Mouse (Mus musculus): ENCODE measurements around the gene Pon1. TPM values are rescaled to one million over a fixed set of nuclear protein-coding genes. Genes with fewer than 3 reads are reported as not detected.

Pon1 gene
- polyA plus RNA-seq, 1 experiment from 2014 or later: not detected

DNA sequence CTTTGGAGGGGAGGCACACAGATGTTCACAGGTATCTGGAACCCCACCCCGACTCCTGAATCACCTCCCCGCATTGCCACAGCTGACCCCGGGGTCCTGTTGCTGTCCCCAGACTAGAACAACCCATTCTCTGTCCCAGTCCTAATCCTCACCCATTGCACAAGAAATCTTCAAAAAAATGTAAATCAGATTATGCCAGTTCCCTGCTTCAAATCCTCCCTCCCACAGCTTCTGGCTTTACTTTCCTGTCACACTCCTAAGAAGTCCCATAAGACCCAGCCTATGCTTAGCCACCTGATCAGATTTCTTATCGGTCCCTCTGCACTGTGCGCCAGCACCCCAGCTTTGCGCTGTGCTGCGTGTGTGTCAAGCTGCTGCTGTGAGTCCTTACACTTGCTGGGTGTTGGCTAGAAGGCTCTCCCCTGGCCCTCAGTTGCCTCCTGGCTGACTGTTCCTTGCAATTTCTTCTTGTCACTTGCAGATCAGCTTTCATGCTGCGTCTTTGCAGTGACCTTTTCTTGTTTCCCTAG is 5.7 kb upstream of the Pon1 start:
- H3K4me3 ChIP-seq: no peak overlapping the region
- H3K36me3 ChIP-seq: no peaks in the 10 kb centered on the region
- 0 out of 2 replicates have a peak, but pooled peaks cover 4% of the 10 kb centered on the region for H3K9me3 ChIP-seq
- H3K4me1 ChIP-seq (replicated peaks): no peaks in the 10 kb centered on the region
- no peak overlapping the region for H3K27ac ChIP-seq
- no peak for DNase-seq (ENCODE audit: low spot score)
- 90% methylated on average over 8 of the region's 8 CpGs for WGBS
- H3K27me3 ChIP-seq (ENCODE audit: insufficient read depth, poor library complexity, severe bottlenecking): no peaks in the 10 kb centered on the region

DNA sequence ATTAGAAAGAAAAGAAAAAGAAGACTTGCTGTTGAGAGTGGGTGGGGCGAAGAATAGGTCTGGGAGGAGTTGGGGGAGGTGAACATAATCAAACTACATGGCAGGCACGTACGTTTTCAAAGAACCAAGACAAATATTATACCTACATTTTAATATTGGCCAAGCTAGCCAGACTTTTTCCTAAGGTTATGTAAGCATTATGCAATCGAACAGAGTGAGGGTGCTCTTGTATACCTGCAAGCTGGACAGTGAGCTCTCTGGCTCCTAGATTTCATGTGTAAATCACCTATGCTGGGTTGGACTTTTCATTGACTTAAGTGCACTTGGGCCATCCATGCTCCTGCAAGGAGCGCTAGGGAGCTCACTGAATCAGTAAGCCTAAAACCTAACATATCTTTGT is 4.8 kb upstream of the Pon1 start:
- Histone ChIP-seq H3K36me3 (no peaks in the 10 kb centered on the region), H3K4me3 (no peak overlapping the region), H3K27me3 (ENCODE audit: insufficient read depth, poor library complexity, severe bottlenecking) (no peaks in the 10 kb centered on the region), H3K27ac (no peak overlapping the region), H3K4me1 (replicated peaks) (peaks cover 3% of the 10 kb centered on the region; the same call in 1 of the 2 replicates), H3K9me3 (0 out of 2 replicates have a peak, but pooled peaks cover 4% of the 10 kb centered on the region)
- WGBS: 91% methylated on average over 5 of the region's 5 CpGs
- no peak for DNase-seq (ENCODE audit: low spot score)

DNA sequence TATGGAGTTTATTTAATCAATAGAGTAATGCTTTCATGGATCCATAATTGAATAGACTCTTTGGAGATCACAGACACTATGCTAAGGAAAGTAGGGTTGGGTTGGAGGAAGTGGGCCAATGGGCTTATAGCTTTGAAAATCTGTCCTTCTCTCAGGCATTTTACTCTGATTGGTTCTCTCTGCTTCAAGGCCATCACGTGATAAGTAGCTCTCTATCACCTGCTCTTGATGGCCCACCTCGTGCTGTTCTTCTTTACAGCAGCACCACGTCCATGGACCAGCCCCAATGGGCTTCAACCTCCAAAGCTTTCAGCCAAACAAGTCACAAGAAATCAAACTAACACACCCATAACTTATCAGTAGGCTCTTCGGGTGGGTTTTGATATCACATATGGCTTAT is 3.0 kb downstream of the Pon1 start:
- no peak for DNase-seq (ENCODE audit: low spot score)
- H3K36me3 ChIP-seq: no peaks in the 10 kb centered on the region
- H3K9me3 ChIP-seq: no peaks in the 10 kb centered on the region
- WGBS: 87% methylated on average over 4 of the region's 4 CpGs
- H3K4me1 ChIP-seq (replicated peaks): peaks cover 6% of the 10 kb centered on the region; the same call in 1 of the 2 replicates
- no peak overlapping the region for H3K27ac ChIP-seq
- H3K27me3 ChIP-seq (ENCODE audit: insufficient read depth, poor library complexity, severe bottlenecking): no peaks in the 10 kb centered on the region
- no peak overlapping the region for H3K4me3 ChIP-seq

DNA sequence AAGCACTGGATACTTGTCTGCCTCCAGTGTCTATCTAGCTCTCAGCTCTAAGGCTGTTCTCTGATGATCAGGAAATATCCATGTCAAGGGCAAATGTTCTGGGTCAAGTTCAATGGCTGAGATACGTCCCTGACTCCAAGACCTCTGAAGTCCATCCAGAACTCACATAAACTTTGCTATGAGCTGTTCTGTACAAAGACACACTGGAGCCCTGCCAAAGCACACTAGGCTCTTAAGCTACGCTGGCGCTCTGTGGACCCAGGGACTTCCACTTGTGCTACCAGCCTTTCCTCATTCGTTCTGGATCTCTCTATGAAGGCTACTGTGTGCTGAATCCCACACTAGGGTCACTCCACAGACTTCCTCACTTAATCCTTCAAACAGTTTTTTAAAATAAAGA is 4.2 kb downstream of the Pon1 start:
- WGBS: 89% methylated on average over 4 of the region's 4 CpGs
- Histone ChIP-seq H3K36me3 (no peaks in the 10 kb centered on the region), H3K4me1 (replicated peaks) (peaks cover 6% of the 10 kb centered on the region; the same call in 1 of the 2 replicates), H3K4me3 (no peak overlapping the region), H3K9me3 (no peaks in the 10 kb centered on the region), H3K27ac (no peak overlapping the region), H3K27me3 (ENCODE audit: insufficient read depth, poor library complexity, severe bottlenecking) (no peaks in the 10 kb centered on the region)
- DNase-seq (ENCODE audit: low spot score): no peak

DNA sequence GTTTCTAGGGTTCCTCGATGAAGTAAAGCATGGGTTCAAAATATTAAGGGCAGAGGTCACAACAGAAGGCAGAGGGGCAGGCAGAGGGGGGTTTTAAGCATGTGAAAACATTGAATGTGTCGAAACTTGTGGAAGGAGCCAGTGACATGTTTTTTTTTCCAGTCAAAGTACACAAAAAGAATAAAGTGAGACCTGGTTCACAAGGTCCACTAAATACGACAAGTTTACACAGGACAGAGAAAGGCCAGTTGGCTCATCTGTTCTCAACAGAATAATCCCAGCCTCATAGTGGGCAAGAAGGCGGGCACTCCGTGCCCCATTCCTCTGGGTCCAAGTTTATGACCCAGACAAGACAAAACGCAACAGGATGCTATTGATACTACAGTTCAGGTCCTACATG is 4.8 kb downstream of the Pon1 start:
- no peaks in the 10 kb centered on the region for H3K9me3 ChIP-seq
- 70% methylated on average over 6 of the region's 6 CpGs for WGBS
- H3K27ac ChIP-seq: no peak overlapping the region
- peaks cover 6% of the 10 kb centered on the region; the same call in 1 of the 2 replicates for H3K4me1 ChIP-seq (replicated peaks)
- H3K4me3 ChIP-seq: no peak overlapping the region
- no peaks in the 10 kb centered on the region for H3K36me3 ChIP-seq
- no peak for DNase-seq (ENCODE audit: low spot score)
- no peaks in the 10 kb centered on the region for H3K27me3 ChIP-seq (ENCODE audit: insufficient read depth, poor library complexity, severe bottlenecking)

DNA sequence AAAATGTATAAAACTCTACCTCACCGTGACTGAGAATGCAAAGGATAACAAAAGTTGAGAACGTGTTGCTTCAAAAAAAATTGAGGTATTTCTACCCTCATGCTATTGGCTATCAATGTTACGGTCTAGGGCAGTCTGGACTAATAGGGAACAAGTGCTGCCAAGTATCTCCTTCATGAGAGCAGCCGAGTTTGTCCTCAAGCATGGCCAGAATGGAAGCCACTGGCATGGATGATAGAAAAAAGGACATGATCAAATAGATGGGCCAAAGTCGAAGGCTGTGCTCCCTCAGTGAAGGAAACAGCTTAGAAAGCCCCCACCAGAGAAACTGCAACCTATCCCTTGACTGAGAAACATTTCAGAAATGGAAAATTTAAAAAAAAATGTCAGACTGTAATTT is 5.7 kb downstream of the Pon1 start:
- Histone ChIP-seq H3K36me3 (no peaks in the 10 kb centered on the region), H3K27me3 (ENCODE audit: insufficient read depth, poor library complexity, severe bottlenecking) (no peaks in the 10 kb centered on the region), H3K4me1 (replicated peaks) (no peaks in the 10 kb centered on the region), H3K4me3 (no peak overlapping the region), H3K9me3 (no peaks in the 10 kb centered on the region), H3K27ac (no peak overlapping the region)
- WGBS: 85% methylated on average over 5 of the region's 5 CpGs
- no peak for DNase-seq (ENCODE audit: low spot score)

DNA sequence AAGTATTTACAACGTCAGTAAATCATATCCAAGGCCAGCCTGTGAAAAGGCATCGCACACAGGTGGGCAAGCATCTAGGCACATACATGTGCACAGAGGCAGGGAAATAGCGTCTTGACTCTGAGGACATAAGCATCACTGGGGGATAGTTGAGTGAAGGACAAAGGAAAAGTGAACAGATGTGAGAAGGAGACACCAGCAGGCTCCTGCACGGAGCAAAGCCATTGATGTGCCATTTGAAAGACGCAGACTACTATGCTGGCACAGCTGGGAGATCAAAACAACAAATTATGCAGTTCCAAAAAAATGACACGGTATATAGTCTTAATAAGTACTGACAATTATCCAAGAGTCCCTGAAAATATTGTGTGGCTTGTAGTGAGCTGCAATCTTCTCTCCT is 6.2 kb downstream of the Pon1 start:
- Histone ChIP-seq H3K27ac (no peak overlapping the region), H3K27me3 (ENCODE audit: insufficient read depth, poor library complexity, severe bottlenecking) (no peaks in the 10 kb centered on the region), H3K9me3 (no peaks in the 10 kb centered on the region), H3K4me1 (replicated peaks) (no peaks in the 10 kb centered on the region), H3K4me3 (no peak overlapping the region), H3K36me3 (no peaks in the 10 kb centered on the region)
- no peak for DNase-seq (ENCODE audit: low spot score)
- WGBS: 83% methylated on average over 6 of the region's 6 CpGs

DNA sequence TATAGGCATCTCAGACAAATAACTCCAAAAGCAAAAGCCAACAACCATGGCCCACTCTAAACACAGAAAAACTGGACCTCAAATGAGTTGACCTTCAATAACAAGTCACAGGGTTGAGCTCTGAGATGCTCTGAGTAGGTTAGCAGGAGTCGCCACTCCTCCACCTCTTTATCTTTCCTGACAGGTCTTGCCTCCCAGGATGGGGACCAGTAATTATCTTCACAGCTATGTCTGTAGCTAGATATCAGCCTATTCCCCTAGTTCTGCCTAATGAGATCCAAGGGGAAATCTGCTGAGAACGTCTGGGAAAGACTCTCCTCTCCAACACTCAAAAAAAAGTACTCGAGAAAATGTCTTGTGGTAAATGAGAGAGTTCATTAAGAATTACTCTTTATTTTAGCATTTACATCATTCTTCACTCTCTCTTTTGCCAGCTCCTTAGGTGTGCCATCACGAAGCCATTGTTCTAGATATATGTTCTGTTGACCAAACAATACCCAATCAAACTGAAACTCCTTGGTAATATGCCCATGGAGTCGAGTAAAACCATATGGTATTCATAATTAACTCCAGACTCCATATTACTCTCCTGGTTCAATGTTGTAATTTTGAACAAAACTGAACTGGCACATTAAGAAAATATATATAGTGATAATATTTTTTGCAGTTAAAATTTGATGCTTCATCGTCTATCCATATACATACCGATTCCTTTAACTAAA is 7.4 kb downstream of the Pon1 start:
- no peaks in the 10 kb centered on the region for H3K9me3 ChIP-seq
- H3K27ac ChIP-seq: no peak overlapping the region
- 83% methylated on average over 7 of the region's 7 CpGs for whole genome bisulfite sequencing
- H3K4me3 ChIP-seq: no peak overlapping the region
- H3K4me1 ChIP-seq (replicated peaks): no peaks in the 10 kb centered on the region
- H3K27me3 ChIP-seq (ENCODE audit: insufficient read depth, poor library complexity, severe bottlenecking): no peaks in the 10 kb centered on the region
- no peak for DNase-seq (ENCODE audit: low spot score)
- H3K36me3 ChIP-seq: no peaks in the 10 kb centered on the region

DNA sequence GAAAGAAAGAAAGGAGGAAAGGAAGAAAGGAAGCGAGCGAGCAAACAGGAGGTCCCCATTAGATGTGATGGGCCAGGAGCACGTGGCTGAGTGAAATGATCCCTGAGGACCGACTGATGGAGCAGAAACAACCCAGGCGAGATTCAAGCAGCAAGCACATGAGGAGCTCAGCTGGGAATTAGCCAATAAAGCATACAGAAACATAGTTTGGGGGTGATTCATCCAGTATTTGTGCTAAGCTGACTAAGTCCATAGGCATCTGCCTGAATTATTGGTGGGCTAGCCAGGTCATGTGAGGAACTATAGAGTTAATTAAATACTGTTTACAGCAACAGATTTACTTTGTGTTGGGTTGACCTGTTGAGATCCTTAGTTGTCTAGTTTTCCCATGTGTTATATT is 13.1 kb downstream of the Pon1 start:
- no peak for DNase-seq (ENCODE audit: low spot score)
- Histone ChIP-seq H3K9me3 (no peaks in the 10 kb centered on the region), H3K36me3 (no peaks in the 10 kb centered on the region), H3K4me3 (no peak overlapping the region), H3K27ac (no peak overlapping the region), H3K4me1 (replicated peaks) (peaks cover 11% of the 10 kb centered on the region), H3K27me3 (ENCODE audit: insufficient read depth, poor library complexity, severe bottlenecking) (no peaks in the 10 kb centered on the region)
- 87% methylated on average over 5 of the region's 5 CpGs for WGBS

DNA sequence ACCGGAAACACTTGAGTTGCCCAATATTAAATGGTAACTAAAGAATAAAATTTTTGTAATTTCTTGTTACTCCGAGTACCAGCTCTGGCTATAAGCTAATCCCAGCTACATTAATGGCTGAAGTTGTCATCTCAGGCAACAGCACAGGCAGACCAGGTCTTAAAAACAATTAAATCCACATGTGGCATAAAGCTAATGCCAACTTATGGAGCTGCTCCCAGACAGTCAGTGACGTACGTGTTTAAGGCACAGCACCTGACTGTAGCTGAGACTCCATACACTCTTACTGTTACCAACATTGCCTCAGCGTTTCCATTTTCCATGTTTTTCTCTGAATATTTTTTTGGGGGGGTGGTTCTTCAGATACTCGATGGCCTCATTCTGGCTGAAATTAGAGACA is 14.6 kb downstream of the Pon1 start:
- DNase-seq (ENCODE audit: low spot score): no peak
- 87% methylated on average over 6 of the region's 6 CpGs for WGBS
- Histone ChIP-seq H3K4me1 (replicated peaks) (peaks cover 11% of the 10 kb centered on the region), H3K27ac (no peak overlapping the region), H3K4me3 (no peak overlapping the region), H3K9me3 (no peaks in the 10 kb centered on the region), H3K27me3 (ENCODE audit: insufficient read depth, poor library complexity, severe bottlenecking) (no peaks in the 10 kb centered on the region), H3K36me3 (no peaks in the 10 kb centered on the region)

DNA sequence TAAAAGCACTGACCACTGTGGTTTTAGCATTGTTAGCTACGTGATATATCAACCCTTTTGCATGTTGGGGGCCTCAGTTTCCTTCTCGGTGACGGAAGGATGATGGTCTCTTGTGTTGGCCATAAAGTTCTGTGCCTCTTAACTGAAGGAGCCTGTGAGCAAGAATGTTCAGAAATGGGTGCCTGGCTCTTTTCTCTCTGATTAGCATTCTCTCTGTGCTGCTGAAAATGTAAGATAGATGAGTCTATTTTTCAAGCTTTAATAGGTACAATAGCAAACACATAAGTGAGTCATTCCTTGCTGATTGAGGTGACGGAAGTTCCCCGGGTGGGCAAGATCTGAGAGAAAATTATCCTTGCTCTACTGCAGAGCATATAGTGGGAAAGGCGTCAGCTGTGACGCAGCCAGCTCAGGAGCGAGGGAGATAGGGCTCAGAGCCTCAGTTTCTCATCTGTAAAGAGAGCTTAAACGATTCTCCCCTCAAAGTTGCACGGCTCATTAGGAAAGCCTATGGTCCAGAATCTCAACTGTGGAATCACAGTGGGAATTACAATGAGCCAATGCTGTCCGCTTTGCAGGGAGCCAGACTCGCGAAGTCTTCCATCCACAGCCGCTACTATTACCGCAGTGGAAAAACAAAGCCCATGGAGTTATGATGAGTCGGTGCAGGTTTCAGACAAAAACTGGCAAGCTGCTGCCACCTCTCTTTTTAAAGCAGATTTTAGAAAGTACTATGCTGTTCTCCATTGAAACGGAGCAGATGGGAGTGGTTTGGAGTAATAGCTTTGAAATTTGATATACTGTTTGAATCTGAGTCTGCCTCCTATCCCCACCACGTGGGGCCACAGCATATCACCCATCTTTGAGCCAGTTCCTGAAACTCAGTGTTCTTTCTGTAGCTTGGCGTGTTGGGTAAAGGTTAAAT is 15.5 kb downstream of the Pon1 start:
- Histone ChIP-seq H3K27ac (peak overlapping the region; percentile 35; the same call in 1 of the 2 replicates), H3K9me3 (no peaks in the 10 kb centered on the region), H3K27me3 (ENCODE audit: insufficient read depth, poor library complexity, severe bottlenecking) (no peaks in the 10 kb centered on the region), H3K4me3 (peak overlapping the region; percentile 16), H3K4me1 (replicated peaks) (peaks cover 11% of the 10 kb centered on the region), H3K36me3 (no peaks in the 10 kb centered on the region)
- DNase-seq (ENCODE audit: low spot score): peak; percentile 13
- WGBS: 44% methylated on average over 19 of the region's 19 CpGs

DNA sequence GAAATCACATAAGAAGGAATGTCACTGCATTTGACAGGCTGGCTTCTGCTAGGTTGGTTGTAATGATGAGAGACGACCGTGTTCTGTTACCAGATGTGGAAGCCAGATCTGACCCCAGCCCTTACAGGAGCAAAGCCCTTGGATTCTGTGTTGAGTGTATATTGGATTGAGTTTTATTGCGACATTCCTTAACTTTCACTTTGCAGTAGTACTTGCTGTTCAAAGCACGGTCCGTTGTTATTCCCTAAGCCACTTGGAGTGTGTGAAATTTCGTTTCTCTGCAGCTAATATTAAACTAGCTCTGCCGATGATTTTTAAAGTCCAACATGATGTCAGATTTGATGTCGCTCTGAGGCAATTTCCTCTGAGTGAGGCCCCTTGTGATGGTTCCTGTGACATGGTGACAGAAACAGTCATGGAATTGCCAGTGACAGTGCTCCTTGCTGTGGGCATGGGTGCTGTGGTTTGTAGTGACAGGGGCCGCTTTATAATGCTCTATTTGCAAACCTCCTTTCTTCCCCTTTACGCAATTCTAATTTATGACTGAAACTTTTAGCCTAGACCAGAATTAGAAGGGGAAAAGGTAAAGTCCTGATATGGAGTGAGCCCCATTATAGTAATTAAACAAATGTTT is 19.4 kb downstream of the Pon1 start:
- no peak for DNase-seq (ENCODE audit: low spot score)
- H3K4me1 ChIP-seq (replicated peaks): peaks cover 11% of the 10 kb centered on the region
- no peaks in the 10 kb centered on the region for H3K27me3 ChIP-seq (ENCODE audit: insufficient read depth, poor library complexity, severe bottlenecking)
- H3K36me3 ChIP-seq: no peaks in the 10 kb centered on the region
- no peak overlapping the region for H3K27ac ChIP-seq
- H3K4me3 ChIP-seq: no peak overlapping the region
- 91% methylated on average over 10 of the region's 10 CpGs for WGBS
- no peaks in the 10 kb centered on the region for H3K9me3 ChIP-seq
